ENCODE assay signal across 9 mouse cellular contexts in genomic region chr2:27235729-27236128, GRCm38 (mm10). TPM values are rescaled to one million over a fixed set of nuclear protein-coding genes. Genes with fewer than 3 reads are reported as not detected.
DNase-seq lines count a peak whose midpoint lies in the region; ATAC-seq and TF ChIP-seq lines count a peak whose summit lies in the region.
"Had no signal": no experiment of that assay in that cellular context is flagged by ENCODE, and none has a peak within 500 bp of the region (broad histone marks: within the 10 kb centered on the region; RNA-seq: fewer than 3 reads in every experiment).

No protein-coding gene starts in this region.

- peaks cover 9% of the 10 kb centered on the region; the same call in 1 of the 2 replicates for H3K4me1 ChIP-seq in liver, embryonic 12.5 days
- H3K4me1 ChIP-seq in kidney, postnatal 0 days (replicated peaks; ENCODE audit: insufficient read depth, low read length), result no peaks in the 10 kb centered on the region

- no peak overlapping the region for H3K4me3 ChIP-seq in liver, embryonic 12.5 days
- no peak overlapping the region for H3K4me3 ChIP-seq in kidney, postnatal 0 days (replicated peaks; ENCODE audit: low read depth, low read length)
- H3K4me3 ChIP-seq: myocyte had no signal

- WGBS in liver, embryonic 12.5 days (ENCODE audit: insufficient replicate concordance), result 18% methylated on average over 3 of the region's 3 CpGs
- WGBS in kidney, postnatal 0 days, result 23% methylated on average over 3 of the region's 3 CpGs

- H3K9ac ChIP-seq in liver, embryonic 12.5 days, result no peak overlapping the region
- H3K9ac ChIP-seq in kidney, postnatal 0 days (ENCODE audit: low read depth, low read length), result no peak overlapping the region

- 0 out of 2 replicates have a peak, but pooled peaks cover 2% of the 10 kb centered on the region for H3K27me3 ChIP-seq in liver, embryonic 12.5 days (replicated peaks)
- no peaks in the 10 kb centered on the region for H3K27me3 ChIP-seq in kidney, postnatal 0 days (ENCODE audit: insufficient read depth, low read length)

- peak; percentile 44 for DNase-seq in liver
- peak; percentile 62 for DNase-seq in cerebellum, adult 9-10 months
- peak; percentile 72 to 80 for DNase-seq in frontal cortex, postnatal 36 days (ENCODE audit: low spot score in 2 of 2)
- DNase-seq in kidney, postnatal 0 days (ENCODE audit: low spot score), result peak; percentile 86
- DNase-seq in lung, adult 18-20 months, result peak; percentile 23 to 34
- peak; percentile 72 for DNase-seq in ovary, postnatal 36 days (ENCODE audit: low spot score)
- DNase-seq in urinary bladder, postnatal 36 days (ENCODE audit: low spot score in 2 of 2), result peak; percentile 57 to 60

- peak; percentile 82 for TF ChIP-seq CTCF in kidney, postnatal 0 days (IDR thresholded peaks at IDR 0.05; ENCODE audit: low read depth)

- peaks cover 8% of the 10 kb centered on the region for H3K36me3 ChIP-seq in liver, embryonic 12.5 days
- H3K36me3 ChIP-seq in kidney, postnatal 0 days (ENCODE audit: insufficient read depth, low read length), result 0 out of 2 replicates have a peak, but pooled peaks cover 14% of the 10 kb centered on the region

- H3K27ac ChIP-seq in liver, embryonic 12.5 days, result no peak overlapping the region
- H3K27ac ChIP-seq in kidney, postnatal 0 days, result no peak overlapping the region

- no peak overlapping the region for H3K4me2 ChIP-seq in liver, embryonic 12.5 days
- H3K4me2 ChIP-seq in kidney, postnatal 0 days (ENCODE audit: low read length), result no peak overlapping the region

- ATAC-seq in liver, embryonic 12.5 days, result no peak
- ATAC-seq in kidney, postnatal 0 days (replicated peaks; ENCODE audit: low FRiP score, low read depth), result no peak

- H3K9me3 ChIP-seq in liver, embryonic 12.5 days (replicated peaks), result no peaks in the 10 kb centered on the region
- H3K9me3 ChIP-seq in kidney, postnatal 0 days (replicated peaks; ENCODE audit: low read length), result no peaks in the 10 kb centered on the region

RNA-seq across cellular contexts. Expression of gene Sardh, which starts 12.4 kb away (rescaled TPM):
- 37.6 and 41.5 TPM in 2 replicates for polyA plus RNA-seq in liver, embryonic 12.5 days (2016; fragmentation: Nextera tagmentation; extraction: Ambion mirVana)
- 48.6 and 63.5 TPM in 2 replicates for polyA plus RNA-seq in kidney, postnatal 0 days (2015; fragmentation: Nextera tagmentation; extraction: Ambion mirVana)

Comparison
In these comparisons a context has a peak if more than half of its experiments do, and no peak if none do; other contexts are left out.
1. DNase-seq: peak in every context shown above with its lines; median percentile 86 in kidney, postnatal 0 days; 76 in frontal cortex, postnatal 36 days; 72 in ovary, postnatal 36 days; 62 in cerebellum, adult 9-10 months; 58 in urinary bladder, postnatal 36 days; 44 in liver; 28 in lung, adult 18-20 months.